Mouse (Mus musculus) large intestine, adult 2 months (tissue): Measurements from ENCODE around the gene Etv1. TPM values are rescaled to one million over a fixed set of nuclear protein-coding genes. Genes with fewer than 3 reads are reported as not detected.

ENCODE experiments used
- DNase-seq: peaks from one replicate; pipeline ENCODE4 v3.0.0-alpha.2; 2012; ENCODE audit warnings: low read depth, low spot score
- WGBS: fragments of 180-500 bp; shearing (Covaris S2); methylation state at CpG from one replicate; pipeline ENCODE4 v1.1.7; 2018; 5-methylcytosine and 5-hydroxymethylcytosine counted together
- polyA plus RNA-seq: library from polyadenylated mRNA; depleted of rRNA; stranded (reverse); fragments of >200 nt; gene quantifications from 2 replicates; pipeline ENCODE4 v1.2.3, GENCODE M21; 2012

The Etv1 gene
- polyA plus RNA-seq, 1 experiment = 1.8 TPM

GRCm38 (mm10) chr12:38906314-38906713, 127.1 kb downstream of the Etv1 start:
- no peak for DNase-seq
- 64% methylated on average over 6 of the region's 6 CpGs for WGBS

GRCm38 (mm10) chr12:38906812-38907211, 127.6 kb downstream of the Etv1 start:
- WGBS = 48% methylated on average over 9 of the region's 9 CpGs
- DNase-seq = no peak

GRCm38 (mm10) chr12:38908947-38909346, 129.8 kb downstream of the Etv1 start:
- no peak for DNase-seq
- 82% methylated on average over 3 of the region's 3 CpGs for WGBS
